Mouse (Mus musculus): Measurements from ENCODE around the gene Atp5s. TPM values are rescaled to one million over a fixed set of nuclear protein-coding genes. Genes with fewer than 3 reads are reported as not detected.

The Atp5s gene
- total and polyA plus RNA-seq, 3 experiments = 8.2 to 66.9 (median 15.9) TPM

DNA sequence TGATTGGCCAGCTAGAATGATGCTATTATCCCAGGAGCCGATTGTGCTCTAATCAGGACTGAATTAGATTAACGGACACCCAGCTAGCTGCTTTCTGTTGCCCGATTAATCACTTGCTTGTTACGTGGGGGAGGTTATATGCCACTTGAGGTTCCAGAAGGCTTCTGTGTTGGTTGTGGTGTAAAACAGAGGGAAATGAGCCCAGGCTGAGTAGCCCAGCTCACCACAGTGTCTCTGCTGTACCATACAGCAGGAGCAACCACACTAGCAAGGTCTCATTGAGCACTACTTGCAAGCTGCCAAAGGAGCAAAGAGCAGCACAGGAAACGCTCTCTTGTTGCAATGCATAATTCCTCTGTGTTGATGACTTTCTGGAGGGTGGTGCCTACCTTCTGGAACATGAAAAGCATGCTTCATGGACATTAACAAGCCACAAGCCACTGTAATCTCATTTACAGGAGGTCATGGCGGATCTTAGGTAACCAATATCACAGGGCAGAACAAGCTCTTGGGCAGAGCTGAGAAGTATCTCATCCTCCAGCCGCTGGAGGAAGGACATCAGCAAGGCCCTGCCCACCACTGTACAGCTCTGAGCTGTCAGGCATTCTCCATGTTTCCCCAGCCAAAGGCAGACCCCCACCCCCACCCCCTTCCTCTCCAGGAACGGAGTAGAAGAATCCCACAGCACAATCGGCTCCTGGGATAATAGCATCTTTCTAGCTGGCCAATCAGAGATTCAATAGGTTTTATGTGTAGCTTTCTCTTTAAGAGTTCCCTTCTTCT, 42.9 kb downstream of the Atp5s start:
- H3K4me3 ChIP-seq (ENCODE audit: low read depth, low read length) = no peak overlapping the region
- DNase-seq (ENCODE audit: low spot score) (no peak), ATAC-seq (ENCODE audit: extremely low read depth, insufficient number of reproducible peaks, low FRiP score, poor library complexity, severe bottlenecking) (no peak)
- H3K36me3 ChIP-seq (replicated peaks) = no peaks in the 10 kb centered on the region
- peaks cover 39% of the 10 kb centered on the region for H3K4me1 ChIP-seq (ENCODE audit: insufficient read depth, low read depth, low read length)
- peaks cover 31% of the 10 kb centered on the region for H3K27me3 ChIP-seq (ENCODE audit: insufficient read depth, low read length)
- peaks cover 2% of the 10 kb centered on the region; the same call in 1 of the 2 replicates for H3K9me3 ChIP-seq (replicated peaks)
- TF ChIP-seq GATA1 (IDR thresholded peaks at IDR 0.05; ENCODE audit: borderline replicate concordance, low read length) (no peak), CTCF (IDR thresholded peaks at IDR 0.05; ENCODE audit: low read depth, low read length) (no peak), TAL1 (conservative IDR thresholded peaks at IDR 0.05; ENCODE audit: low read depth, low read length) (no peak)

DNA sequence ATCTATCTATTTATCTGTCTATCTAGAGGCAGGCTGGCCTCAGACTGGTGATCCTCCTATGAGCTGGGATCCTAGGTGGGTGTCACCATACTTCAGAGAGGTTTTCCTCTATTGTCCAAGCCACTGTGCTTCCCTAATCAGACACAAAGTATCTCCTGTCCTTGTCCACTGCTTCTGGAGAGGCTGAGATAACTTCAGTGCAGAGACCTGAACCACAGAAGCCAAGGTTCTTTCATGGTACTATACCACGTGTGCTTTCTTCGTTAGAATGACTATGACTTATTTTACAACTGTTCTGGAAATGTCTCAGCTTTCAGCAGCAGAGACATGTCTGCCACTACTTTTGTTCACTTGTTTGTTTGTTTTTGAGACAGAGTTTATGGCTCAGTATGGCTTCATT, 44.1 kb downstream of the Atp5s start:
- Histone ChIP-seq H3K27me3 (ENCODE audit: insufficient read depth, low read length) (peaks cover 38% of the 10 kb centered on the region), H3K4me3 (ENCODE audit: low read depth, low read length) (no peak overlapping the region), H3K36me3 (replicated peaks) (no peaks in the 10 kb centered on the region), H3K9me3 (replicated peaks) (peaks cover 2% of the 10 kb centered on the region; the same call in 1 of the 2 replicates), H3K4me1 (ENCODE audit: insufficient read depth, low read depth, low read length) (peaks cover 32% of the 10 kb centered on the region)
- DNase-seq (ENCODE audit: low spot score) (no peak), ATAC-seq (ENCODE audit: extremely low read depth, insufficient number of reproducible peaks, low FRiP score, poor library complexity, severe bottlenecking) (no peak)
- TF ChIP-seq GATA1 (IDR thresholded peaks at IDR 0.05; ENCODE audit: borderline replicate concordance, low read length) = no peak
- TF ChIP-seq CTCF (IDR thresholded peaks at IDR 0.05; ENCODE audit: low read depth, low read length) = no peak
- no peak for TF ChIP-seq POLR2AphosphoS5 (IDR thresholded peaks at IDR 0.05; ENCODE audit: insufficient replicate concordance, low read depth, low read length)
- no peak for TF ChIP-seq TAL1 (conservative IDR thresholded peaks at IDR 0.05; ENCODE audit: low read depth, low read length)
- TF ChIP-seq GATA2 (IDR thresholded peaks at IDR 0.05; ENCODE audit: borderline replicate concordance, low read depth, low read length) = no peak

GRCm38 (mm10) chr12:69776607-69777340, 52.0 kb downstream of the Atp5s start:
- Histone ChIP-seq H3K4me1 (ENCODE audit: insufficient read depth, low read depth, low read length) (peaks cover 7% of the 10 kb centered on the region), H3K36me3 (replicated peaks) (no peaks in the 10 kb centered on the region), H3K4me3 (ENCODE audit: low read depth, low read length) (no peak overlapping the region), H3K27me3 (ENCODE audit: insufficient read depth, low read length) (peaks cover 60% of the 10 kb centered on the region), H3K9me3 (replicated peaks) (no peaks in the 10 kb centered on the region)
- TF ChIP-seq POLR2AphosphoS5 (IDR thresholded peaks at IDR 0.05; ENCODE audit: insufficient replicate concordance, low read depth, low read length) = no peak
- no peak for TF ChIP-seq CTCF (IDR thresholded peaks at IDR 0.05; ENCODE audit: low read depth, low read length)
- no peak for TF ChIP-seq TAL1 (conservative IDR thresholded peaks at IDR 0.05; ENCODE audit: low read depth, low read length)
- no peak for TF ChIP-seq GATA1 (IDR thresholded peaks at IDR 0.05; ENCODE audit: borderline replicate concordance, low read length)
- no peak for TF ChIP-seq GATA2 (IDR thresholded peaks at IDR 0.05; ENCODE audit: borderline replicate concordance, low read depth, low read length)
- ATAC-seq (ENCODE audit: extremely low read depth, insufficient number of reproducible peaks, low FRiP score, poor library complexity, severe bottlenecking) = no peak
- DNase-seq (ENCODE audit: low spot score) = no peak

DNA sequence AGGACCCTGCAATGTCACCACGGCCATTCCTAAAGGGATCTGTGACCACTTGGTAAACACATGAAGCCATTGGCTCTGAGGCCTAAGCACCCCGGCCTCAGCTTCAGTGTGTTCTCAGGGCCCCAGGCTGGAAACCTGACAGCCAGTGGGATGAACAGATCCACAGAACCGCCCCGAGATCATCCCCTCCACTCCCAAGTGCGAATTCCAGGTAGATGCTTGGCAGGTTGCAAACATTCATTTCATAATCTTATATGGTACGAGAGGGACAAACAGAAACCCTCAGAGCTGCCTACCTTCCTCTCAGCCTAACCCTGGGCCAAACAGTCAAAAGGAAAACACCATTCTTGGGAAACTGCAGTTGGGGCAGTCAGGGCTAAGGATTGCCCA, 52.6 kb downstream of the Atp5s start:
- H3K9me3 ChIP-seq (replicated peaks) = no peaks in the 10 kb centered on the region
- peaks cover 63% of the 10 kb centered on the region for H3K27me3 ChIP-seq (ENCODE audit: insufficient read depth, low read length)
- H3K36me3 ChIP-seq (replicated peaks) = no peaks in the 10 kb centered on the region
- no peak for DNase-seq (ENCODE audit: low spot score)
- peaks cover 13% of the 10 kb centered on the region for H3K4me1 ChIP-seq (ENCODE audit: insufficient read depth, low read depth, low read length)
- TF ChIP-seq CTCF (IDR thresholded peaks at IDR 0.05; ENCODE audit: low read depth, low read length) (no peak), GATA1 (IDR thresholded peaks at IDR 0.05; ENCODE audit: borderline replicate concordance, low read length) (no peak), POLR2AphosphoS5 (IDR thresholded peaks at IDR 0.05; ENCODE audit: insufficient replicate concordance, low read depth, low read length) (no peak), GATA2 (IDR thresholded peaks at IDR 0.05; ENCODE audit: borderline replicate concordance, low read depth, low read length) (no peak), TAL1 (conservative IDR thresholded peaks at IDR 0.05; ENCODE audit: low read depth, low read length) (no peak)
- no peak overlapping the region for H3K4me3 ChIP-seq (ENCODE audit: low read depth, low read length)
- no peak for ATAC-seq (ENCODE audit: extremely low read depth, insufficient number of reproducible peaks, low FRiP score, poor library complexity, severe bottlenecking)

GRCm38 (mm10) chr12:69777957-69778356, 53.2 kb downstream of the Atp5s start:
- Histone ChIP-seq H3K9me3 (replicated peaks) (no peaks in the 10 kb centered on the region), H3K4me3 (ENCODE audit: low read depth, low read length) (no peak overlapping the region), H3K36me3 (replicated peaks) (no peaks in the 10 kb centered on the region), H3K4me1 (ENCODE audit: insufficient read depth, low read depth, low read length) (peaks cover 17% of the 10 kb centered on the region), H3K27me3 (ENCODE audit: insufficient read depth, low read length) (peaks cover 58% of the 10 kb centered on the region)
- ATAC-seq (ENCODE audit: extremely low read depth, insufficient number of reproducible peaks, low FRiP score, poor library complexity, severe bottlenecking) (no peak), DNase-seq (ENCODE audit: low spot score) (no peak)
- TF ChIP-seq CTCF (IDR thresholded peaks at IDR 0.05; ENCODE audit: low read depth, low read length) (no peak), GATA2 (IDR thresholded peaks at IDR 0.05; ENCODE audit: borderline replicate concordance, low read depth, low read length) (no peak)

- no peaks in the 10 kb centered on the region for H3K36me3 ChIP-seq (replicated peaks)
- no peak for ATAC-seq (ENCODE audit: extremely low read depth, insufficient number of reproducible peaks, low FRiP score, poor library complexity, severe bottlenecking)
- H3K27me3 ChIP-seq (ENCODE audit: insufficient read depth, low read length) = peaks cover 43% of the 10 kb centered on the region
- H3K4me3 ChIP-seq (ENCODE audit: low read depth, low read length) = no peak overlapping the region
- H3K9me3 ChIP-seq (replicated peaks) = no peaks in the 10 kb centered on the region
- TF ChIP-seq TAL1 (conservative IDR thresholded peaks at IDR 0.05; ENCODE audit: low read depth, low read length) (no peak), POLR2AphosphoS5 (IDR thresholded peaks at IDR 0.05; ENCODE audit: insufficient replicate concordance, low read depth, low read length) (no peak), CTCF (IDR thresholded peaks at IDR 0.05; ENCODE audit: low read depth, low read length) (no peak), GATA1 (IDR thresholded peaks at IDR 0.05; ENCODE audit: borderline replicate concordance, low read length) (no peak), GATA2 (IDR thresholded peaks at IDR 0.05; ENCODE audit: borderline replicate concordance, low read depth, low read length) (no peak)
- peaks cover 42% of the 10 kb centered on the region for H3K4me1 ChIP-seq (ENCODE audit: insufficient read depth, low read depth, low read length)
- no peak for DNase-seq (ENCODE audit: low spot score)
Observed at GRCm38 (mm10) chr12:69781480-69781879, 56.7 kb downstream of the Atp5s start.
